Mouse (Mus musculus): ENCODE data around the gene Gm12184. TPM values are rescaled to one million over a fixed set of nuclear protein-coding genes. Genes with fewer than 3 reads are reported as not detected.

The Gm12184 gene
- polyA plus RNA-seq (2015; fragmentation: Nextera tagmentation; extraction: Ambion mirVana) = 4.0 and 4.4 TPM in 2 replicates

GRCm38 (mm10) chr11:48825979-48826751 is at the start of gene Gm12184, which contains the start of gene Trim7:
Gm12184 (minus strand) TSS chr11:48826655.
Trim7 (plus strand) TSS chr11:48826140.

GRCm38 (mm10) chr11:48871201-48871772 is 44.8 kb upstream of the Gm12184 start, which contains the start of gene Irgm1:
Irgm1 (minus strand) TSS chr11:48871683.

GRCm38 (mm10) chr11:48816800-48817665 is 9.4 kb downstream of the Gm12184 start, which contains the start of gene Trim41:
Trim41 (minus strand) TSS chr11:48817353.

GRCm38 (mm10) chr11:48799921-48800701 is 26.3 kb downstream of the Gm12184 start, which contains the start of gene Rack1:
Rack1 (plus strand) TSS chr11:48800332.

Other genes with a start within 250 kb of the Gm12184 start
- gene Rack1, start 26.3 kb downstream of the Gm12184 start, polyA plus RNA-seq (2015; fragmentation: Nextera tagmentation; extraction: Ambion mirVana) = 361 and 397 TPM in 2 replicates
- 2.4 and 2.7 TPM in 2 replicates for gene Trim41, start 9.3 kb downstream of the Gm12184 start, polyA plus RNA-seq (2015; fragmentation: Nextera tagmentation; extraction: Ambion mirVana)
- 7.4 and 9.4 TPM in 2 replicates for gene Trim7, start 515 bp downstream of the Gm12184 start, polyA plus RNA-seq (2015; fragmentation: Nextera tagmentation; extraction: Ambion mirVana)
- gene Irgm1, start 45.0 kb upstream of the Gm12184 start, polyA plus RNA-seq (2015; fragmentation: Nextera tagmentation; extraction: Ambion mirVana) = 10.9 and 11.5 TPM in 2 replicates
- gene Gm5431, start 75.6 kb upstream of the Gm12184 start, polyA plus RNA-seq (2015; fragmentation: Nextera tagmentation; extraction: Ambion mirVana) = 0.44 and 0.68 TPM in 2 replicates
- 2.4 and 3.1 TPM in 2 replicates for gene Psme2b, start 119.5 kb upstream of the Gm12184 start, polyA plus RNA-seq (2015; fragmentation: Nextera tagmentation; extraction: Ambion mirVana)
- gene Olfr56, start 152.2 kb upstream of the Gm12184 start, polyA plus RNA-seq (2015; fragmentation: Nextera tagmentation; extraction: Ambion mirVana) = 0.05 and 0.10 TPM in 2 replicates
- gene 9930111J21Rik1, start 152.7 kb upstream of the Gm12184 start, polyA plus RNA-seq (2015; fragmentation: Nextera tagmentation; extraction: Ambion mirVana) = 0.51 and 0.56 TPM in 2 replicates
- 0.02 TPM in 1 of 2 replicates, not detected in the other for gene Gm12185, start 165.6 kb upstream of the Gm12184 start, polyA plus RNA-seq (2015; fragmentation: Nextera tagmentation; extraction: Ambion mirVana)
- gene Tgtp1, start 167.5 kb upstream of the Gm12184 start, polyA plus RNA-seq (2015; fragmentation: Nextera tagmentation; extraction: Ambion mirVana) = 0.29 and 0.78 TPM in 2 replicates
- 0.69 and 0.95 TPM in 2 replicates for gene 9930111J21Rik2, start 224.6 kb upstream of the Gm12184 start, polyA plus RNA-seq (2015; fragmentation: Nextera tagmentation; extraction: Ambion mirVana)
- 0.36 and 0.54 TPM in 2 replicates for gene Tgtp2, start 237.6 kb upstream of the Gm12184 start, polyA plus RNA-seq (2015; fragmentation: Nextera tagmentation; extraction: Ambion mirVana)
- gene Ifi47, start 249.9 kb upstream of the Gm12184 start, polyA plus RNA-seq (2015; fragmentation: Nextera tagmentation; extraction: Ambion mirVana) = 2.7 and 3.1 TPM in 2 replicates

Measured in skeletal muscle tissue, postnatal 0 days (tissue).